Mouse (Mus musculus): ENCODE data around the gene Psap. TPM values are rescaled to one million over a fixed set of nuclear protein-coding genes. Genes with fewer than 3 reads are reported as not detected.

Gene Psap
- 1,519 and 1,595 TPM in 2 replicates for total RNA-seq (2023)

DNA sequence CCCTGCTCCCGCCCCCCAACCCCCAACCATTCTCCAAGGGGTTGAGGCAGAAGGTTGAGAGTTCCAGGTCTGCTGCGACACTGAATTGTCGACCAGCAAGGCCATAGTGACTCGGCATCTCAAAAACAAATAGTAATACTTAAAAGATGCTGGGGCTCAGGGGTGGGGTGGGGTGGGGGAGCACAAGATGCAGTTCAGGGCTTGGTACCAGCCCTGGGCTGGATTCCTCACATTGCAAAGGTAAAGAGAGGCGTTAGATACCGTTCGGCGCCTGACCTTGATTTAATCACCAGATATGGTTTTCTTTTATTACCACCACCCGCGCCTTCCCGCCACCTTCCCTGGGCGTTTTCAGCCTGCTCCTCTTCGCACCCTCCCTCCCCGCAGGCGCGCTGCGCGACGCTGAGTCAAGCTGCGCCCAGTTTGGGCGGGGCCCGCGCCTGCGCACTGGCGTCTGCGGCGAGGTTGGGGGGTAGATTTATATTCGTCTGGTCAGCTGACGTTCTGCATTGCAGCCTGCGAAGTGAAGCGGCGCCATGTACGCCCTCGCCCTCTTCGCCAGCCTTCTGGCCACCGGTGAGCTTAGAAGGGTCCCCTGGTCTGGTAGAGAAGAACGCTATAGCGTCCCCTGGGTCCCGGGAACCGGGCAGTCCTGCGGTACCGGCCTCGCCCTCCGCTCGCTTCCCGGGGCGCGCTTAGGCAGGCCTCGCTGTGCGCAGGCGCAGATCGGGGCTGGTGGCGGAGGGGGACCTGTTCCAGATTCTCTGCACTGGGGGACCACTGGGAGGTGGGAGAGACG lies at the start of gene Psap:
Gene Psap, plus strand, starts transcription at position 421 of the 799 bp plus-strand sequence.

DNA sequence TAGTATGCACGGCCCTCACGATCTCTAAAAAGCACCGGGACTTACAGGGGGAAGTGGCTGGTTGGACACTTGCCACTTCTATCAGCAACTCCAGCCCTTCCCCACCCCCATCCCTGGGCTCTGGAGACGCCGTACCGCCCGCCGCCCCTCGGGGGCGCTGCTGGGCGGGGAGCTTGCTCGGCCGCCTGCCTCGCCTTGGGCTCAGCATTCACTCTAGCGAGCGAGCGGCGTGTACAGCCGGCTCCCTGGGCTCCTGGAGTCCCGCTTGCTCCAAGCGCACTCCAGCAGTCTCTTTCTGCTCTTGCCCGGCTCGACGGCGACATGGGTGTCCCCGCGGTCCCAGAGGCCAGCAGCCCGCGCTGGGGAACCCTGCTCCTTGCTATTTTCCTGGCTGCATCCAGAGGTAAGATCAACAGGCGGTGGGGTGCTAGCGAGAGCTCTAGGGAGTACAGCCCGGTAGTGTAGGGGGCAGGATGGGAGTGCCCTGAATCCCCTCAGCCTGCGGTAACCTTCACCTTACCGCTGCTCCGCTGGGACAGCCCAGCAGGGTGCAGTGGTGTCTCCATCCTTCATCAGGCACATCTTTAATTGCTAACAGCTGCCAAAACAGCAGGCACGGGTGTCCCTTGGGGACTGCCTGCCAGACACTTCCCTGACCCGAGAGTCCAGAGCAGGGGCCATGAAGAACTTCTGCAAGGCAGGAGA lies 69.4 kb downstream of the Psap start, which contains the start of gene Vsir:
Gene Vsir, plus strand, starts transcription at position 151 of the 705 bp plus-strand sequence.

Other genes with a start within 250 kb of the Psap start
- 0.23 and 0.35 TPM in 2 replicates for gene Spock2, start 171.4 kb upstream of the Psap start, total RNA-seq (2023)
- gene Chst3, start 58.4 kb upstream of the Psap start, total RNA-seq (2023): 0.25 and 2.0 TPM in 2 replicates
- 566 and 757 TPM in 2 replicates for gene Vsir, start 69.2 kb downstream of the Psap start, total RNA-seq (2023)
- gene Gm17455, start 122.1 kb downstream of the Psap start, total RNA-seq (2023): 2.9 and 6.6 TPM in 2 replicates

Data from neutrophil, adult 65 days (primary cell).